Mouse (Mus musculus) lung, adult 18-20 months (tissue): ENCODE data around the gene Ppp1r15a.
A peak's percentile ranks its signal among the peaks of the same experiment; 100 is the strongest.

Source experiments
- DNase-seq, 2 experiments: peaks; one replicate each; pipeline ENCODE4 v3.0.0; 2022; ENCODE audit warnings: mixed read lengths in 2 of 2

Gene Ppp1r15a

GRCm38 (mm10) chr7:45525809-45526473 lies at the start of gene Ppp1r15a, which contains the start of gene Plekha4:
Ppp1r15a (minus strand) TSS chr7:45526268.
Plekha4 (plus strand) TSS chr7:45526330.
- DNase-seq, result peak; percentile 97 to 98

DNA sequence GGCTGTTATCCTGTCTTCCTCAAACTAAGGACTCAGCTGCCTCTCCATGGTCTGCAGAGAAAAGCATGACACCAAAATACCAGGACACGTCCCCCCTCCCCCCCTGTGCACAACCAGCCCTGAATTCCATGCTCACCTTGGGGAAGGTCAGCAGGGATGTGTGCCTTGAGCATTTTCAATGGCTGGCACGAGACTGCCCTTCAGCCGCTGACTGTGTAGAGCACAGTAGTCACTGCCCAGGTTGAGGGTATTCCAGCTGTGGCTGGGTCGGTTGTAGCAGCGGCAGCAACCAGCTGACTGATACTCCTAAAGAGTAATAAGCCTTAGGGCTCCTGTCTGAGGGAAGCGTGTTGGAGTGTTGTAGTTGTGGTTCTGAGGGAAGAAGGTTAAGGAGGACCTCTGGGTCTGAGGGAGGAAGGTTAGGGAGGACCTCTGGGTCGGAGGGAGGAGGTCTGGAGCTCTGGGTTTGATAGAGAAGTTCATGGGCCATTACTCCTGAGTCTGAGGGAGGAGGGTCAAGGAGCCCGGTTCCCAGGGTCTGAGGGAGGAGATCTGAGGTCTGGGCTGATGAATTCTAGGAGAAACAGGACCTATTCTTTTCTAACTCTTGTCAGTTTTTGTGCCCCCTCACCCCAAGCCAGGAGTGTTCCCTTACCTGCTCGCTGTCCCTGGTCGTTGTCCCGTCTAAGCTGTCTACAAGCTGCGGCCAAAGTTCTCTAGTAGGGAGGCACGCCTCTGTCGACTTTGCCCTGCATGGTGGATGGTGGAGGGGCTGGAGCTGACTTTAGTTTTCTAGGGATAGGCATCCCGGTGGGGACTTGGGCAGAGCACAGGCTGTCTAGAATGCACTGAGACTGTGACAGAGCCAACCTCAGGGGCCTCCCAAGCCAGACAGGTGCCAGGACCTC lies 48.7 kb upstream of the Ppp1r15a start:
- DNase-seq, result no peak

DNA sequence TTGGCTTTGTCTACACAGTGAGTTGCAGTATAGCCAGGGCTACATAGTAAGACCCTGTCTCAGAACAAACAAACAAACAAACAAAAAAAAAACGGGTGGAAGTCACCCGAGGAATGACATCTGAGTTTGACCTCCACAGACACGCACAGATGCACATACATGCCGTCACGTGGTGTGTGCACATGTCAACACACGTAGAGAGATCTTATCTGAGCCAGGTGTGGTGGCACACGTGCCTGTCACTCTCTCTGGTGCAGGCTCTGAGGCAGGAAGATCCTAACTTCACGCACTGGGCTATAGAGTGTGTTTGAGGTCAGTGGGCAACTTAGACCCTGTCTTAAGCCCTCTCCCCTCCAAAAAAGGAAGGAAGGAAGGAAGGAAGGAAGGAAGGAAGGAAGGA lies 47.9 kb upstream of the Ppp1r15a start:
- DNase-seq, result no peak

DNA sequence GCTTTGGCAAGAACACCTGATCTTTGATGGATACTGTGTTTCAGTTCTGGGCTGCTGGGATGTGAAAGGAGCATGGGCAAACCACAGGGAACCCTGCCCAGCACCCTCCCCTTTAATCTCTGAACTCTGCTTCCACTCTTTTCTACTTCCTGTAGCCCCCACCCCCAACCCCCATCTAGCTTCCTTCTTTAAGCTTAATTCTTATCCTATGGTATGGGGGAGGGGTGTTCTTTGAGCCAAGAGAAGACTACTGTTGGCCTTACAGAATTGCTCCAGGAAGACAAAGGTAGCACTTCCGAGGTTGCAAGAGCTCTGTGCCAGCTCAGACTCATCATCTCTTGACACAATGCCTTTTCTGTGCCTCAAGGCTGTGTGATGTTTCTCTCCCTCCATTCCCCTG lies 45.9 kb upstream of the Ppp1r15a start:
- no peak for DNase-seq

GRCm38 (mm10) chr7:45570103-45570741 lies 44.2 kb upstream of the Ppp1r15a start, which contains the start of gene Bcat2:
Bcat2 (plus strand) TSS chr7:45570153.
- peak; percentile 85 to 91 for DNase-seq

- DNase-seq, result no peak
Measured at GRCm38 (mm10) chr7:45568601-45569473, 42.8 kb upstream of the Ppp1r15a start.

GRCm38 (mm10) chr7:45567780-45568516 lies 41.9 kb upstream of the Ppp1r15a start:
- DNase-seq, result peak; percentile 97 to 98

DNA sequence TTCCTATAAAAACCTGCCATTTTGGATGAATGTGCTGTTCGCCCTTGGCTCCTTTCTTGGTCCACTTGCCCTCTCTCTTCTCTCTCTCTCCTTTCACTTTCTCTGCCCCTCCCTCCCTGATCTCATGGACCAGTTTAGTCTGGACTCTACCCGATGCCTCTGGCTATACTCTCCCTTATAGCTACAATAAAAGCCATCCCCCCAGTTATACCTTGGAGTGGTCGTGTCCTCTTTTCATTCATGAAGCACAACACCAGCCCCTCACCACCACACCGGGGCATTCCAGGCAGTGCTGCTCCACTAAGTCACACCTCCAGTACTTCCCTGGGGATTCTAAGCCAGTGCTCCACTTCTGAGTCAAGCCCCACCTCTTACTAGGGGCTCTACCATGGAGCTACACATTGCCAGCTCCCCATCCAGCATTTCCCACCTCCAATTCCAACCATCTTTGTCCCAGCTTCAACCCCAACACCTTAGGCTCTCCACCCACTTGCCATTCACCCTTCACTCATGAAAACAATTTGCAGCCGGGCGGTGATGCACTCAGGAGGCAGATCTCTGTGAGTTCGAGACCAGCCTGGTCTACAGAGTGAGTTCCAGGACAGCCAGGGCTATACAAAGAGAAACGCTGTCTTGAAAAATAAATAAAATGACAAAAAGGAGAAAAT lies 41.2 kb upstream of the Ppp1r15a start:
- no peak for DNase-seq

GRCm38 (mm10) chr7:45565446-45565845 lies 39.4 kb upstream of the Ppp1r15a start:
- no peak for DNase-seq

DNA sequence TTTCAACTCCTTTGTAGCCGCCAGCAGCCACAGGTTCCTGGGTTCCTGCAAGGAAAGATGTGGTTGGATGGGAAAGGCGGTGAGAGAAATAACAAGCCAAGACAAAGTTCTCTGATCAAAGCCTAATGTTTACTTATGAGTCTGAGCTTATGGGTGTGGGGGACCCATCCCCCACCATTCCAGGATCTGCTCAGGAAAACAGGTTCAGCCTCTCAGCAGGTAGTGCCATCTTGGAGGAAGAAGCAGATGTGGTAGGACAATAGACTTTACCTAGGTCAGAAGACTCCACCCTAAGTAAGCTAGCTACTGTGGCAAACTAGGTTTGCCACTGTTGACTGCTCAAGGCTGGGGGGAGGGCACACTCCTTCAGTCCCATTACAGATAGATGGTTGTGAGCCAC lies 38.7 kb upstream of the Ppp1r15a start:
- no peak for DNase-seq

GRCm38 (mm10) chr7:45561624-45562520 lies 35.8 kb upstream of the Ppp1r15a start:
- DNase-seq, result no peak

DNA sequence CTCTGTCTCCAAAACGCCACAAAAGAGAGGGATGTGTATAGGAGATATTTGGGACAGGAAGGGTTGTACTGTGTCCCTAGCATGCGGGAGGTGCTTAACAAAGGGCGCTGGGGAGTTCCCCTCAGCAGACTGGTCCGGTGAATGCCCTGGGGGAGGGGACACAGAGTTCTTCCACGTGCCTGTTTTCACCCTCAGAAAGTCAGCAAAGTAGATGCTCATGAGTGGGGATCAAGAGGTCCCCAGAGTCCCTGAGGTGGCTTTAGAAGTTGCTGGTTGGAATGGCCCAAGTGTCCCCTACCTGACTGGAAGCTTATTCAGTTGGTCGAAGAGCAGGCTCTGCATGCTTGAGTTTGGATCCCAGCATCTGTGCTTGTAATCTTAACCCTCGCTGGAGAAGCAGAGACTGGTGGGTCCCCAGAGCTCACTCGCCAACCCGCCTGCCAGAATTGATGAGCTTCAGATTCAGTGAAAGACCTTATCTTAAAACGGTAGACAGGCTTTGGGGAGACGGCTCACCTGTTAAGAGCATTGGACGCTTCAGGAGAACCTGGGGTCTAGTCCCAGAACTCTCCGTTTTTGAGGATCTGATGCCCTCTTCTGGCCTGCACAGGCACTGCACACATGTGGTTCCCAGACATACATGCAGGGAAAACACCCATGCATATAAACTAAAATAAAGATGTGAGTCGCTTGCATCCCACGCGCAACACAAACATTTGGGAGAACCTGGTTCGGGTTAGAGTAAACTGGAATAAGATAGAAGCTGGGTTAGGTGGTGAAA lies 35.0 kb upstream of the Ppp1r15a start:
- peak; percentile 79 to 84 for DNase-seq

GRCm38 (mm10) chr7:45560241-45560640 lies 34.2 kb upstream of the Ppp1r15a start:
- DNase-seq, result no peak

- DNase-seq, result peak; percentile 51 to 72
Measured at GRCm38 (mm10) chr7:45558907-45559306, 32.8 kb upstream of the Ppp1r15a start.

GRCm38 (mm10) chr7:45555787-45556186 lies 29.7 kb upstream of the Ppp1r15a start:
- peak; percentile 83 to 88 for DNase-seq

- DNase-seq, result no peak
Measured at GRCm38 (mm10) chr7:45554744-45555143, 28.7 kb upstream of the Ppp1r15a start, which contains the start of gene Hsd17b14. Hsd17b14 (plus strand) TSS chr7:45554893.

GRCm38 (mm10) chr7:45553990-45554389 lies 27.9 kb upstream of the Ppp1r15a start:
- no peak for DNase-seq

DNA sequence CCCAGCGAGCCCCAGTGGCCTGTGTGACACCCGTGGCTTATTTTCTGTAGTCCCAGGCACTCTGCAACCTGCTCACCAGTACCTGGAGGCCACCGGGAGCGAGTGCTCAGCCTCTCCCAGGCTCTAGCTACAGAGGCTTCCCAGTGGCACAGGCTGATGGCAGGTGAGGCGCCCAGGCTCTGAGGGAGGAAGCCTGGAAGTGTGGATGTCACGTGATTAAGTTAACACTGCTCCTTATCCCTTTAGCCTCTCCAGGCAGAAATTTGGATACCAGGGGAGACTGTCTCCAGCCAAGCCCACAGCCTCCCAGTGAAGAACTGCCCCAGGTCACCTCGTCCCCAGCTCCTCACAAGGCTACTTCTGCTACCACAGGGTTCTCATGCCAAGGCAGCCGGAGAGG lies 27.5 kb upstream of the Ppp1r15a start:
- DNase-seq, result no peak

DNA sequence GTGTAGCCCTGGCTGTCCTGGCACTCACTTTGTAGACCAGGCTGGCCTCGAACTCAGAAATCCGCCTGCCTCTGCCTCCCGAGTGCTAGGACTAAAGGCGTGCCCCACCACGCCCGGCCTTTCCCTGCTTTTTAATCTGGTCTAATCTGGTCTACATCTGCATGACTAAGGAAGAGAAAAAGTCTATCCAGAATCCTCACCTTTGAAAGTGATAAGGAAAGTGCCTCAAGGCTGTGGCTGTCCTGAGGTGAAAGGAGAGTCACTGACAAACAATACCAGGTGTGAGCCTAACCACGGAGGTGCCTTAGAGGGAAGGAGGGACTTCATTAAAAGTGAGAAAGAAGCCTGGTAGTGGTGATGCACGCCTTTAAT lies 25.4 kb upstream of the Ppp1r15a start:
- DNase-seq, result no peak
